Mouse (Mus musculus) liver, postnatal 0 days (tissue): ENCODE data around the gene Ppm1a. TPM values are rescaled to one million over a fixed set of nuclear protein-coding genes. Genes with fewer than 3 reads are reported as not detected.

ENCODE experiments used
- ATAC-seq: fragments of 200-750 bp; cut with Nextera tagmentation; 2 replicates; pipeline ENCODE4 v1.8.0; 2017; ENCODE audit warnings: mild to moderate bottlenecking, moderate library complexity
- DNase-seq: peaks from one replicate; pipeline ENCODE4 v3.0.0-alpha.2; 2016
- H3K27ac ChIP-seq: fragments of 300-500 bp; sonication (generic); 2 replicates; pipeline ENCODE4 v1.5.1; 2014; ENCODE audit warnings: antibody characterized with exemption, moderate library complexity, mild to moderate bottlenecking, low read depth
- H3K27me3 ChIP-seq: fragments of 300-500 bp; sonication (generic); 2 replicates; pipeline ENCODE4 v1.6.1; 2014; ENCODE audit warnings: low read length, control low read depth, mixed read lengths; ENCODE audit not compliant: insufficient read depth
- H3K36me3 ChIP-seq: fragments of 300-500 bp; sonication (generic); replicated peaks from 2 replicates; pipeline ENCODE4 v1.6.1; 2014; ENCODE audit warnings: mild to moderate bottlenecking, control low read depth, low read length, moderate library complexity, mixed read lengths; ENCODE audit not compliant: insufficient read depth
- H3K4me1 ChIP-seq: fragments of 300-500 bp; sonication (generic); 2 replicates; pipeline ENCODE4 v1.6.1; 2014; ENCODE audit warnings: antibody characterized with exemption, mild to moderate bottlenecking, control low read depth; ENCODE audit not compliant: insufficient read depth
- H3K4me2 ChIP-seq: fragments of 300-500 bp; sonication (generic); 2 replicates; pipeline ENCODE4 v1.6.1; 2014; ENCODE audit warnings: low read depth, mild to moderate bottlenecking, low read length, moderate library complexity, mixed read lengths
- H3K4me3 ChIP-seq: fragments of 300-500 bp; sonication (generic); 2 replicates; pipeline ENCODE4 v1.5.1; 2014; ENCODE audit warnings: low read depth, low read length
- H3K9ac ChIP-seq: fragments of 300-500 bp; sonication (generic); replicated peaks from 2 replicates; pipeline ENCODE4 v1.6.1; 2014; ENCODE audit warnings: mild to moderate bottlenecking, moderate library complexity
- H3K9me3 ChIP-seq: fragments of 300-500 bp; sonication (generic); 2 replicates; pipeline ENCODE4 v1.6.1; 2016; ENCODE audit warnings: mild to moderate bottlenecking, control low read depth, low read length, mixed read lengths
- CTCF ChIP-seq: sonication (generic); IDR thresholded peaks from 2 replicates; pipeline ENCODE4 v1.5.1; 2016; ENCODE audit warnings: antibody characterized with exemption, low read depth
- EP300 ChIP-seq: IDR thresholded peaks from 2 replicates; pipeline ENCODE4 v1.6.1; 2016; ENCODE audit warnings: antibody characterized with exemption, low read depth, mild to moderate bottlenecking
- WGBS: fragments of 180-500 bp; shearing (Covaris S2); extraction: QIAGEN DNeasy Blood & Tissue Kit; methylation state at CpG from one replicate; pipeline ENCODE4 v1.1.7; 2014; ENCODE audit not compliant: insufficient replicate concordance; 5-methylcytosine and 5-hydroxymethylcytosine counted together
- polyA plus RNA-seq: library from polyadenylated mRNA; unstranded; fragments of >200 nt; fragmentation: Nextera tagmentation; extraction: Ambion mirVana; gene quantifications from 2 replicates; pipeline ENCODE4 v1.2.1, GENCODE M21; 2015

Gene Ppm1a
- polyA plus RNA-seq, 1 experiment from 2014 or later: 36.1 TPM

DNA sequence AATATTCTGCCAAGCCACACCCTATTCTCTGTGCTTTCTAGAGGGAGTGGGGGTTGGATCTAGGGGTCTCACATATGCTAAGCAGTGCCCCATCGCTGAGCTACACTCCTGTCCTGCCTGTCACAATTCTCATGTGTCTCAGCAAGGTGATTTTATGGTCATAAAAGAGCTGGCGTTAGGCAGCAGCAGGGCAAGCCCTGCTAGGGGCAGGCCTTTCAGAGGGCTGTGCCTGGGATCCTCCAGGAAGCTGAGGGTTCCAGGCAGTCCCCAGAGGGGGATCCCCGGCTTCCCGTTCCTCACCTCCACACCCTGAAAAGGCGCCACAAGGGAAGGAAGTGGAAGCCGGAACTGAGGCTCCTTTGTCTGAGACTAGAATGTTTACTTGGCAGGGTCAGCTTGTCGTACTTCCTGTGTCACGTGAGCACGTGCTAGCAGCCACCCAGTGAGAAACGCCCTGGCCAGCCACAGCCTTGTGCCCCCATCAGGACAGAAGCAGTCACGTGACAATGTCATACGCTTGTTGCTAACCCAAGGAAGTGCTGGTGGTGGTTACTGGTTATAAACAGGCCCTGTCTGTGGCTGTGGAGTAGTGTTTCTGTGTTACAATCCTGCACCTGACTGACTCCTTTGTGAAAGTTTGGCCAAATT, 86.8 kb downstream of the Ppm1a start:
- H3K27me3 ChIP-seq: peaks cover 10% of the 10 kb centered on the region; the same call in 1 of the 2 replicates
- no peak overlapping the region for H3K9ac ChIP-seq
- H3K4me3 ChIP-seq: peak overlapping the region; percentile 17; the same call in 1 of the 2 replicates
- H3K4me1 ChIP-seq: peaks cover 6% of the 10 kb centered on the region; the same call in 1 of the 2 replicates
- ATAC-seq (peak; percentile 91), DNase-seq (peak; percentile 73)
- TF ChIP-seq EP300 (peak; percentile 55; the same call in 1 of the 2 replicates), CTCF (no peak)
- WGBS: 15% methylated on average over 12 of the region's 12 CpGs
- H3K9me3 ChIP-seq: no peaks in the 10 kb centered on the region
- H3K36me3 ChIP-seq: no peaks in the 10 kb centered on the region
- peak overlapping the region; percentile 29; the same call in 1 of the 2 replicates for H3K27ac ChIP-seq
- H3K4me2 ChIP-seq: peak overlapping the region; percentile 56

DNA sequence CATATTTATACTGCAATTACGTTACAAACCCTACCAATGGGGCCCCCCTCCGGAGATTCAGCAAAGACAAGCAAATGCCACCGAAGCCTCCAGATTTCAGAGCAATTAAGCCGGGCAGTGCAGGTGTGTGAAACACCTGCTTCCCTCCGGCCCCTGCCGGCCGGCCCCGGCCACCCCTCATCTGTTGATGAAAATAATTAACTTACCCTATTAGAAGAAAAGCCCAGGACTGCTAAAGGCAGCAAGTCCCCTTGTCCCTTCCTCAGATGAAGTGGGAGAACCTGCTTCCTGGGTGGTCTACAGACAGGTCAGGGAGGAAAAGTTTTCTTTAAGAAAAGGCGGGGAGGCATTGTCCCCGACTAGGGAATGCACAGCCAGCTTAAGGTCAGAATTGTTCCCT, 88.7 kb downstream of the Ppm1a start:
- peaks cover 16% of the 10 kb centered on the region; the same call in 1 of the 2 replicates for H3K27me3 ChIP-seq
- no peak overlapping the region for H3K4me2 ChIP-seq
- TF ChIP-seq EP300 (no peak), CTCF (no peak)
- 41% methylated on average over 10 of the region's 10 CpGs for WGBS
- no peak overlapping the region for H3K9ac ChIP-seq
- peaks cover 6% of the 10 kb centered on the region; the same call in 1 of the 2 replicates for H3K4me1 ChIP-seq
- no peak for ATAC-seq
- H3K36me3 ChIP-seq: no peaks in the 10 kb centered on the region
- H3K4me3 ChIP-seq: no peak overlapping the region
- no peaks in the 10 kb centered on the region for H3K9me3 ChIP-seq
- no peak overlapping the region for H3K27ac ChIP-seq
- DNase-seq: no peak

DNA sequence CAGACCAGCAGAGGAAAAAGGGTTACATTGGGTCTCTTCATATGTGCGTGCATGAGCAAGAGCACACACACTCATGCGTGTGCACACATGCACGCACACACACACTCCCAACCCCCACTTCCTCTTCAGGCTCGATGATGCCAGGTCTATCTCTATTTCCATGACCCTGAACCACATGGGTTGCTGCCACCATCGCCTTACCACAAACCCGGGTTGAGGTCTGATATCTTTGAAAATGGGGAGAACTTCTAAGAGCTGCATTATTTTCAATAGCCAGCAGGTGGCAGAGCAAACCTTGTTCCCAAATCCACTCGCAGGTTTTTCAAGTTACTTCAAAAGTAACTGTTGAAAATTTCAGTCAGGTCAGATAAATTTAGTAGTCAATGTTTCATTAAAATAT, 90.5 kb downstream of the Ppm1a start:
- WGBS: 18% methylated on average over 7 of the region's 7 CpGs
- peaks cover 20% of the 10 kb centered on the region for H3K27me3 ChIP-seq
- H3K4me3 ChIP-seq: no peak overlapping the region
- H3K9me3 ChIP-seq: no peaks in the 10 kb centered on the region
- no peak overlapping the region for H3K9ac ChIP-seq
- H3K4me1 ChIP-seq: peaks cover 6% of the 10 kb centered on the region; the same call in 1 of the 2 replicates
- TF ChIP-seq CTCF (peak; percentile 72), EP300 (no peak)
- H3K4me2 ChIP-seq: no peak overlapping the region
- no peak overlapping the region for H3K27ac ChIP-seq
- ATAC-seq (no peak), DNase-seq (peak; percentile 29)
- H3K36me3 ChIP-seq: no peaks in the 10 kb centered on the region

Other genes starting within 250 kb of the Ppm1a start
- gene Pcnx4, start 221.1 kb upstream of the Ppm1a start, polyA plus RNA-seq: 1.9 TPM in 2 replicates
- 0.17 and 0.25 TPM in 2 replicates for gene Gm4756, start 107.8 kb upstream of the Ppm1a start, polyA plus RNA-seq
- 54.0 and 54.4 TPM in 2 replicates for gene Dhrs7, start 92.5 kb upstream of the Ppm1a start, polyA plus RNA-seq
- gene Six6, start 182.4 kb downstream of the Ppm1a start, polyA plus RNA-seq: not detected in 2 replicates
- gene 4930447C04Rik, start 183.3 kb downstream of the Ppm1a start, polyA plus RNA-seq: 0.07 and 0.14 TPM in 2 replicates